In the genomic region with DNA sequence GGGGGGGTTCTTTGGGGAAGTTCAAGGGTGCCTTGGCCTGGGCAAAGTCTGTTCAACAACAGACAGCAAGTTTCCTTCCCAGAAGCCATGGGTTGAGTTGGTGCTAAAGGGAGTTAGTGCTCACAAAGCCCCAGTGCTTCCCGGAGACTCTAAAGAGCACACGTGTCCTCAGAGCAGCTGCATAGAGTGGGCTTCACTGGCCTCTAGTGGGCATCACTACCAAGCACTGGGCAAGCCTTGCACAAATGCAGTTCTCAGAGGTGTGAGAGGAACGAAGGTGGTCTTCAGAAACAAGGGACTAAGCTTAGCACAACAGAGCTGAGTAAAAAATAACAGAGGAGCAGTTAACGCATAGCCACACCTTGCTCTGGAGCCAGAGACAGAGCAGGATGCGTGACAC, we compare ENCODE assay signal across 13 mouse cellular contexts.
"Had no signal": no experiment of that assay in that cellular context is flagged by ENCODE, and none has a peak within 500 bp of the region (broad histone marks: within the 10 kb centered on the region; RNA-seq: fewer than 3 reads in every experiment).

No protein-coding gene starts in this region.

- DNase-seq: kidney, adult 2 months; lung, adult 2 months; lung, postnatal 14 days; retina, postnatal 1 day; right cerebral cortex, postnatal 4 days; spleen, adult 18-20 months; thymus, postnatal 36 days had no signal

- H3K36me3 ChIP-seq: limb, embryonic 13.5 days; midbrain, embryonic 12.5 days; stomach, embryonic 15.5 days had no signal

- H3K27ac ChIP-seq: limb, embryonic 13.5 days; liver, embryonic 14.5 days; midbrain, embryonic 12.5 days; stomach, embryonic 15.5 days had no signal

- H3K9me3 ChIP-seq: limb, embryonic 13.5 days; midbrain, embryonic 12.5 days; neural tube, embryonic 13.5 days; stomach, embryonic 15.5 days had no signal

- H3K4me2 ChIP-seq: limb, embryonic 13.5 days; midbrain, embryonic 12.5 days; neural tube, embryonic 13.5 days; stomach, embryonic 15.5 days had no signal

- H3K4me3 ChIP-seq: limb, embryonic 13.5 days; midbrain, embryonic 12.5 days; myocyte; neural tube, embryonic 13.5 days; stomach, embryonic 15.5 days had no signal

- H3K9ac ChIP-seq: limb, embryonic 13.5 days; liver, embryonic 14.5 days; midbrain, embryonic 12.5 days; neural tube, embryonic 13.5 days; stomach, embryonic 15.5 days had no signal
